Mouse (Mus musculus) kidney, adult 8-10 months (tissue): Measurements from ENCODE around the gene Keap1.

Experiments
- DNase-seq, 2 experiments: peaks; one replicate each; pipeline ENCODE4 v3.0.0; 2022

Gene Keap1

DNA sequence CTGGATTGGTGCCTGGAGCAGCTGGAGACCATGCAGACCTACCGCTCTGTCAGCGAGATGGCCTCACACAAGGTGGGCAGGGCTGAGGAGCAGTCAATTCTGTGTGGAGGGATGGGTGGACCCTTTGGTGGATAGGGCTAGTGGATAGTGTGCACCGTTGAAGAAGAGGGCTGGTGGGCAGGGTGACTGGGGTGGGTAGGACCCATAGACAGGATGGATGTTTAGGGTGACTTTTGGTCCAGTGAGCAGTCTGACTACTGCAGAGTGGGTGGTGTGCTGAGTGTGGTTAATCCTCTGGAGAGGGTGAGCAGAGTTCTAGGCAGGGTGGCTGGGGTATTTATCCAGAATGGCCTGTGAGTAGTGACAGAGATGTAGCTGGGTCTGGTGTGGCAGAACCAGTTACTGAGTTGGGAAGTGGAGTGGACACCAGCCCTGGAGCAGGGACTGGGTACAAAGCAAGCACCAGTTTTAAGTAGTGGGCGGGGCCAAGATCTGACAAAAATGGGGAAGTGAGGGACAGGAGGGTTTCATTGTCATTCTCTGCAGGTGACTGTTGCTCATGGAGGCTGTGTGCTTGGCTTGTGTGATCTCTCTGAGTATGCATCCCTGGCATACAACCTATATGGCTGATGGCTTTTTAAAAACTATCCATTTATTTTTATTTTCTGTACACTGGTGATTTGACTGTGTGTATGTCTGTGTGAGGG, 44.2 kb downstream of the Keap1 start:
- no peak for DNase-seq

DNA sequence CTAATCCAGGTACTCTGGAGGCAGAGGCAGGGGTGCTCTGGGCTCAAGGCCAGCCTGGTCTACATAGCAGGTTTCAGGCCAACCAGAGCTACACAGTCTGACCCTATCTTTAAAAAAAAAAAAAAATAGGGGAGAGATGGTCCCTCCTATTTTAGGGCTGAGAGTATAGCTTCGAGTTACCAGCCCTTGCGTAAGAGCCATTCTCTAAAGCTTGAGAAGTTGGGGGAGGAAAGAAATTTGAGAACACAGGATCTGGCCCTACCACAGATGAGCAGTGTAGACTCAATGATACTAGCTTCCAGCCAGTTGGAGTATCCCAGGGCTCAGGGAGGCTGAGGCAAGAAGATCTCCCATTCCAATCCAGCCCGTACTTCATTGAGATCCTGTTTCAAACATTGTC, 45.4 kb downstream of the Keap1 start:
- DNase-seq: no peak

DNA sequence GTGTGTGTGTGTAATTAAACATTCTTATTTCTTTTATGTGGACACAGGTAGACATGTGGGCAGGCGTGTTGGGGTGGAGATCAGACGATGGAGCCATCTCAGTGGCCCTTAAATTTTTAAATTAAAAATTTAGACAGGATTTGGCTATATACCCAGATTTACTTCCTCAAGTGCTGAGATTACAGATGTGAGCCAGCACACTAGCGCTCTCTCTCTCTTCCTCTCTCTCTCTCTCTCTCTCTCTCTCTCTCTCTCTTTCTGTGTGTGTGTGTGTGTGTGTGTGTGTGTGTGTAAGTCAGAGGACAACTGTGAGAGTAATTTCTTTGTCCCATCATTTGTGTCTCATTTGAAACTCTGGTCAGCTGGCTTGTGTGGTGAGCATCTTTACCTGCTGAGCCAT, 48.5 kb downstream of the Keap1 start:
- no peak for DNase-seq

DNA sequence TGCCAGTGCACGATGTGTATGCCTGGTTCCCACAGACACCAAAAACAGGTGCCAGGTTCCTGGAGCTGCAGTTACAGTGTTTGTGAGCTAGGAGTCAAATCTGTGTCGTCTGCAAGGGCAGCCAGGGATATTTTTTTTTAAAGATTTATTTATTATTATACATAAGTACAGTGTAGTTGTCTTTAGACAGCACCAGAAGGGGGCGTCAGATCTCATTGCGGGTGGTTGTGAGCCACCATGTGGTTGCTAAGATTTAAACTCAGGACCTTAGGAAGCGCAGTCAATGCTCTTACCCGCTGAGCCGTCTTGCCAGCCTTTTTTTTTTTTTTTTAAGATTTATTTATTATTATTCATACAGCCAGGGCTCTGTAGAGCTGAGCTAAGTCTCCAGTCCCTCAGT, 49.3 kb downstream of the Keap1 start:
- DNase-seq: peak in 1 of 2 experiments; percentile 13

DNA sequence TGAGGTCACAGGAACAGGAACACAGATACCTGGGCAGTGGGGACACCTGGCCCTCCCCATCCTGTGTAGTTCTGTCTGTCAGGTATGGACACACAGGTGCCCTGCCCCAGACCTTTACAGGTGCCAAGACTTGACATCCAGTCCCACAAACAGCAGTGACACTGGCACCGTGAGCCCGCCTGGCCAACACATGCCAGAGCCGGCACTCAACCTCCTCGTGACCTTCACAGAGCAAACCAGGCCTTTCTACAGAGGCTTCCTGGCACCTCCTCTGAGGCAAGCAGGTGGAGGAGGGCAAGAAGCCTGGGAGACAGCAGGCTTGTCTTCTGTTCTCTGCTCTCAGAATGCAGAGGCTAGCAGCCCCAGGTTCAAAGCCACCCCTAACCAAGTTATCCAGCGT, 53.7 kb downstream of the Keap1 start:
- peak in 1 of 2 experiments; percentile 27 for DNase-seq

DNA sequence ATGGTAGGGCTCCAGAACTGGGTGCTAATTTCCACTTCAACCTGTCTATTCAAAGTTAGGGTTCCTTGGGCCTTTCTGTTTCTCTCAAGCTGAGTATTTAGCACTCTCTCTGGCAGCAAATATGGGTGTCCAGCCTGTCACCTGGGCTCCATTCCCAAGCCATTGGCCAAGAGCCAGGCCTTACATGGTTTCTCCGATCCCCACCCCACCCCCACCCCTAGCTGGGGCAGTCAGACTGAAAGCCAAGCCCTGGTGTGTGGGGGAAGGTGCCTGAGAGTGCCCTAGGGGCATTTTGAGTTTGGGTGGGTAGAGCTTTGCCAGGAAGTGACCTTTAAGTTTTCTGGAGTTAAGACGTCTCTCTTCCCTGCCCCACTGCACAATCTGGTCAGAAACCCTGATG, 54.4 kb downstream of the Keap1 start:
- peak; percentile 58 to 62 for DNase-seq

DNA sequence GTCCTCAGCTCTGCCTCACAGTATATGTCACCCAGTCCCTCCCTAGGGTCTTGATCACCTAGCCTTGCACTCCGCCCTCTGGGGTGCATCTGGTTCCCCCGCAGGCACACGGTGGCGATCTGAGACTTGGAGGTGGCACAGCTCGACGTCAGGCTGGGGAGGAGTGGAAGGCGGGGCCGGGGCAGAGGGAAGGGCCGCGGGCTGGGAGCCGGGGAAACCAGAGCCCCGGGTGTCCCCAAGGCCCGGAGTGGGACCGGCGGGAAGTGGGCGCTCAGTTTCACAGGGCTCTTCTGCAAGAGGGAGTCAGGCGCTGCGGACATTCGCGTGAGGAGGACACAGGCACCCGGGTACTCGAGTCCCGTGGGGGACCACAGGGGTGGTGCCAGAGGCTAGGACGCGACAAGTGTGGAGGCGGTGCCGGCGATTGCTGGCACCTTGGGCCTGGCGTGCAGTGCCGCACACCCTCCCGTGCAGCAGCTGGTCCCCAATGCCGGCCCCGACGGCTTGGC, 55.2 kb downstream of the Keap1 start:
- DNase-seq: peak; percentile 45 to 57

DNA sequence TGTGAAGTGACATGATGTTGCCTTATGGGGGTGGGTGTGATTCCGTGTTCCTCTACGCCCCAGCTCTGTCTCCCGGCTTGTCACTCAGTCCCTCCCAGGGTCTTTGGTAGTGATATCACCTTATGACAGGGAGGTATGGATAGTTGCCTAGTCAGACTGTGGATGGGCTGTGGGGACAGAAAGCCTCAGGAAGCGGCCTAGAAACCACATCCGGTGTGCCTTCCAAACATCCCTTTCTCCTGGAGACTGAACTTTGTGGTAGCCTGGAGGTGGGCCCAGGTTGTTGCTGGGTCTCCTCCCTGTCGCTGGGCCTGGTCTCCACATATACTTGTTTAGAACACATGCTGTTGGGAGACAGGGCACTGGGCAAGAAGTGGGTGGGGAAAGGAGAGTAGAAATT, 55.7 kb downstream of the Keap1 start:
- DNase-seq: no peak

DNA sequence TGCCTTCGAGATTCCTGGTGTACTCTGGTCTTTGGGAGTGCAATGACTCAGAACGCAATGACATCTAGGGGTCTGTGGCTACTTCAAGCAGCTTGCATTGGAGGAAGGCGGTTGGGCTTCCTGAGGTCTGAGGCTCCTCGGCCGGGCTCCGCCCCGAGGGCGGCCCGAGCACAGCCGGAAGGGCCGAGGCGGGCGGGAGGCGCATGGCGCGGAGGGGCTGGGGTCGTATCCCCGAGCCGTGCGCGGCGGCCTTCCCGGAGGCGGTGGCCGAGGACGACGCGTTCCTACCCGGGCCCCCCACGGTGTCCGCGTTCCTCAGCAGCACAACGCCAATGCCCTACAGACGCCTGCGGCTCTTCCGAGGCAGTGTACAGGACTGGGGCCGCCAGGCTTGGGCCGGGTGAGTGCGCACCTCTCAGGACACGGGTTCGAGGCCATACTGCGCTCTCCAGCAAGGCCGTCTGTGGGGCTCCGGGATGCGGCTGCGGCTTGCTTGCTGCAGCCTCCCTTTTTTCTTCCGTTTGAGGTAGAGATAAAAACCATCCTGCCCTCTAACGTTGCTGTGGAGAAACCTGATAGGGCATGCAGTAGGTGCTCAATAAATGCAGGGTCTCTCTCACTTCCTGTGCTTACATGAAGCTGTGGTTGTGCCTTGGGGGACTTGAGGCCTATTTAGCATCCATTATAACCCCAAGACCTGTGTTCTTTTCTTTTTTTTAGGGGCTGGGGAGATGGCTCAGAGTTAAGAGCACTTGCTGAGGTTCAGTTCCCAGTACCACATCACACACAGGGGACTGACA, 57.5 kb downstream of the Keap1 start:
- no peak for DNase-seq

DNA sequence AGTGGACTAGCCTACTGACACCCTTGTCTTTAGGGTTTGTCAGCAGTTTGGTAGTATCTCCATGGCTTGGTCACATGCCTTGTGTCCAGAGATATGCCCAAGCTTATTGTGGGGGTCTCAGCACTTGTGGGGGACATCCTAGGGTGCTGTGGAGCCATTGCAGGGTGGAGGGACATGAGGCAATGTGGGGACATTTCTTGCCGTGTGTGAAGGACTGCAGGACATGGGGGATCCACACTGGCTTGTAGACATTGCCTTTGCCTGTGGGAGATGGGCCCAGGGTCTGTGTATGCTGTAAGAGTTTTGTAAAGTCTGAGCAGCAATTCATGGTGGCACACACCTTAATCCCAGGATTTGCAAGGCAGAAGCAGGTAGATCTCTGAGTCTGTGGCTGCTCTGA, 58.3 kb downstream of the Keap1 start:
- no peak for DNase-seq

DNA sequence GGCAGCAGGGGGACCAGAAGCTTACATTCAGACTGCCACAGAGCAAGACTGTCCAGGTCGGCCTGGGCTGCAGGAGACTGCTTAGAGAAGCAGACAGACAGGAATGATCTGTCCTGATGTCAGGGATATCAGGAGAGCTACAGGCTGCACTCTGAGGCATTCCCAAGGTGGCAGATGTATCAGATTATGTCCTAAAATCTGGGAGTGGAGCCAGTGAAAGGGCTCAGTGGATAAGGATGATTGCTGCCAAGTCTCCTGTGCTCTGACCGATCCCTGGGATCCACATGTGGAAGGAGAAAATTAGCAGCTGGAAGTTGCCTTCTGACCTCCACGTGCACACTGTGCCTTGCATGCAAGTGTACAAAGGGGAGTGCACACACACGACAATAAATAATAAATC, 58.8 kb downstream of the Keap1 start:
- DNase-seq: no peak
